Mouse (Mus musculus) cortical plate, adult 2 months (tissue): ENCODE measurements around the gene Themis2.

Experiments used
- CTCF ChIP-seq: fragments of 200-500 bp; IDR thresholded peaks from 2 replicates; pipeline ENCODE4 v1.5.1; 2011; ENCODE audit warnings: mild to moderate bottlenecking, control low read depth, low read length; ENCODE audit not compliant: insufficient read depth; ENCODE audit errors: extremely low read depth
- POLR2A ChIP-seq: fragments of 200-500 bp; IDR thresholded peaks from 2 replicates; pipeline ENCODE4 v1.6.1; 2011; ENCODE audit warnings: mild to moderate bottlenecking, low read length, control low read depth; ENCODE audit not compliant: insufficient read depth; ENCODE audit errors: extremely low read depth

GRCm38 (mm10) chr4:132842281-132842906 lies 46.2 kb upstream of the Themis2 start:
- TF ChIP-seq POLR2A = no peak; the same call in 1 of the 2 replicates
- TF ChIP-seq CTCF = no peak
